Mouse (Mus musculus) neural tube, embryonic 13.5 days (tissue): ENCODE results near the gene Rhbdf2. TPM values are rescaled to one million over a fixed set of nuclear protein-coding genes. Genes with fewer than 3 reads are reported as not detected.

ENCODE experiments used
- ATAC-seq: fragments of 200-750 bp; cut with Nextera tagmentation; 2 replicates; pipeline ENCODE4 v1.8.0; 2017; ENCODE audit warnings: low read depth, mild to moderate bottlenecking, moderate TSS enrichment, moderate library complexity
- H3K27ac ChIP-seq: fragments of 300-500 bp; sonication (generic); replicated peaks from 2 replicates; pipeline ENCODE4 v1.5.1; 2015; ENCODE audit warnings: moderate library complexity, mild to moderate bottlenecking, inconsistent platforms
- H3K27me3 ChIP-seq: fragments of 300-500 bp; sonication (generic); 2 replicates; pipeline ENCODE4 v1.6.1; 2015; ENCODE audit warnings: mild to moderate bottlenecking, inconsistent platforms
- H3K36me3 ChIP-seq: fragments of 300-500 bp; sonication (generic); 2 replicates; pipeline ENCODE4 v1.6.1; 2015; ENCODE audit warnings: mild to moderate bottlenecking, inconsistent platforms
- H3K4me1 ChIP-seq: fragments of 300-500 bp; sonication (generic); replicated peaks from 2 replicates; pipeline ENCODE4 v1.6.1; 2015; ENCODE audit warnings: inconsistent platforms
- H3K4me2 ChIP-seq: fragments of 300-500 bp; sonication (generic); 2 replicates; pipeline ENCODE4 v1.6.1; 2015; ENCODE audit warnings: inconsistent platforms, mild to moderate bottlenecking, moderate library complexity
- H3K4me3 ChIP-seq: fragments of 300-500 bp; sonication (generic); 2 replicates; pipeline ENCODE4 v1.5.1; 2015; ENCODE audit warnings: mild to moderate bottlenecking, inconsistent platforms
- H3K9ac ChIP-seq: fragments of 300-500 bp; sonication (generic); 2 replicates; pipeline ENCODE4 v1.6.1; 2015; ENCODE audit warnings: moderate library complexity, mild to moderate bottlenecking, inconsistent platforms
- H3K9me3 ChIP-seq: fragments of 300-500 bp; sonication (generic); 2 replicates; pipeline ENCODE4 v1.6.1; 2016; ENCODE audit warnings: inconsistent platforms
- WGBS: fragments of 180-500 bp; shearing (Covaris S2); methylation state at CpG from one replicate; pipeline ENCODE4 v1.1.7; 2015; 5-methylcytosine and 5-hydroxymethylcytosine counted together
- polyA plus RNA-seq: library from polyadenylated mRNA; unstranded; fragments of >200 nt; fragmentation: Nextera tagmentation; extraction: Ambion mirVana; gene quantifications from 2 replicates; pipeline ENCODE4 v1.2.1, GENCODE M21; 2015

The Rhbdf2 gene
- polyA plus RNA-seq, 1 experiment from 2014 or later: 3.7 TPM

DNA sequence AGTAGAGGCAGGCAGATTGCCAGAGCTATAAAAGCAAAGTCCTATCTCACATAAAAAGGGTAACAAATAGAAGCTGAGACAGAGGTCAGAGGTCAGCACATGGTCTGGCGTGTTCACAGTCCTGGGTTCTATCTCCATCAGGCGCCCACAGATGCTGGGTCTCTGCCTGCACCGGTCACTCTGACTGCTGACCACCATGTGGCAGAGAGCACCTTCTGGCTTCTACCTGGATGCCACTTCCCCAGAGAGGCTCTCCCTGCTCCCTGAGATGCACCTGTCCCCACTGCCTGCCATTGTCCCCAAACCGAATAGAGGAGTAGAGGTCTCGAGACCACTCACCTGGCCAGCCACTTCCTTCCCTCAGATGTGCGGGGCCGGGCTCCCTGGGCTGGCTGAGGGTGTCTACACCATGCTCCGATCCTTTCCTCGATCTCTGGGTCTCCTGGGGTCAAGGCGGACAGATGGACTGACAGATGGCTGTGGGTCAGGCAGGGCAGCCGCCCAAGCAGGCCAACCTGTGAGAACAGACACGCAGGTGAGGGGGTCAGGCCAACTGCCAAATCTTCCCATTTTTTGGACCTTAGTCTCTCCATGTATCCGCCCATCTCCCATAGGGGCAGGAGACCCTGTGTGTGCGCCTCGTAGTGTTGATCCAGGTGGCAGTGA lies 16.7 kb downstream of the Rhbdf2 start:
- no peaks in the 10 kb centered on the region for H3K27me3 ChIP-seq
- H3K4me1 ChIP-seq: peaks cover 6% of the 10 kb centered on the region; the same call in 1 of the 2 replicates
- no peaks in the 10 kb centered on the region for H3K9me3 ChIP-seq
- WGBS: 86% methylated on average over 15 of the region's 15 CpGs
- no peak overlapping the region for H3K4me3 ChIP-seq
- ATAC-seq: no peak
- no peak overlapping the region for H3K27ac ChIP-seq
- no peak overlapping the region for H3K4me2 ChIP-seq
- H3K9ac ChIP-seq: no peak overlapping the region
- no peaks in the 10 kb centered on the region for H3K36me3 ChIP-seq

DNA sequence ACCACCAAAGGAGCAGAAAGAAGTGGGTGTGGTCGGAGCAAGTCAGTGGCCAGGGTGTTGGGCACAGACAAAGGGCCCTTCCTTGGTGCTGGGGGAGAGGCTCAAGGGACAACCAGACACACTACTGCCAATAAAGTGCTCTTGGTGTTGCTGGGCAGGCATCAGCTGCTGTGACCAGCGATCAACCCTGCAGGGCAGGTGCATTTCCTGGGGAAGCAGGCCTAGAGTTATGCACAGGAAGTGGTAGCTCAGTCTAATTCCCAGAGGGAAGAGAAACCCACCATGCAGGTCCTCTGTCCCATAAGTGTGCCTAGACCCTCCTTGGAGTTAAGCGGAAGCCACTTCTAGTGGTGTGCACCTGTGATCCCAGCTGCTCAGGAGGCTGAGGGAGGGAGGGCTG lies 19.1 kb downstream of the Rhbdf2 start:
- no peak for ATAC-seq

DNA sequence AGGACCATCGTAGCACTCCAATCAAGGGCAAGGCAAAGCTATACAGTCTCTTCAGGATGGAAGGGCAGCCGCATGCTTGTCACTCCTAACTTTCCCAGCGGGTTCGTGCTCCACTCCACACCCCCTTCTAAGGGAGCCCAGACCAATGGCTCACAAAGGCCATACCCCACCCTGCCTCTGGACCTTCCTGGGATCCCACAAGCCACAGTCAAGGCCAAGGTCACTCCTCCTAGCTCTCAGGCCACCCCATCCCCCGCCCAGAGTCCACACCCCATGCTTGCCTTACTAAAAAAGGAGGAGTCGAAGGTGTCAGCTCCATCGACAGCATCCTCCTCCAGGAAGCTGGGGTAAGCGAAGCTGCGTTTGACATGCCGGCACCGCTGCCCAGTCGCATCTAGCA lies 22.7 kb downstream of the Rhbdf2 start:
- Histone ChIP-seq H3K36me3 (no peaks in the 10 kb centered on the region), H3K4me2 (no peak overlapping the region), H3K4me1 (peaks cover 6% of the 10 kb centered on the region; the same call in 1 of the 2 replicates), H3K4me3 (no peak overlapping the region), H3K9me3 (no peaks in the 10 kb centered on the region), H3K27ac (no peak overlapping the region), H3K27me3 (no peaks in the 10 kb centered on the region), H3K9ac (no peak overlapping the region)
- 92% methylated on average over 12 of the region's 12 CpGs for WGBS
- no peak for ATAC-seq

More for the DNA sequence above, 19.1 kb downstream of the Rhbdf2 start:
- Histone ChIP-seq H3K4me3 (no peak overlapping the region), H3K4me1 (peaks cover 6% of the 10 kb centered on the region; the same call in 1 of the 2 replicates), H3K36me3 (no peaks in the 10 kb centered on the region), H3K27ac (no peak overlapping the region), H3K27me3 (no peaks in the 10 kb centered on the region), H3K9me3 (no peaks in the 10 kb centered on the region), H3K9ac (no peak overlapping the region), H3K4me2 (no peak overlapping the region)
- 90% methylated on average over 3 of the region's 3 CpGs for WGBS

DNA sequence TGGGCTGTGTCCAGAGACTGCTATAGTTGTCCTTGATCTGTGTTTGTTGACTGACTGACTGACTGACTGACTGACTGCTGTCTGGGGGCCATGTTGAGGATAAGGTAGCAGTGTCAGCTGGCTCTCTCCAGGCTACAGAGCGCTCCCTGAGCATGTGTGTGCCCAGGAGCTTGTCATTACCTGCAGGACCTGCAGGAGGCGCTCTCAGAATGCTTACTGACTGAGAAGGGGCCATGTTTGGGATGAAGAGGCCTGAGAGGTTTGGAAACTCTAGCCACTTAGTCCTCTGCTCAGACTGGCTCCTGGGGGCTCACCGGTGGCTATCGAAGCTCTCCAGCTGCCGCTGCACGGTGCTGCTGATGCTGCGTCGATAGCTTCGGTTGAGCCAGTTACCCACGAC lies 23.5 kb downstream of the Rhbdf2 start:
- no peak for ATAC-seq
- no peak overlapping the region for H3K9ac ChIP-seq
- no peaks in the 10 kb centered on the region for H3K36me3 ChIP-seq
- no peaks in the 10 kb centered on the region for H3K9me3 ChIP-seq
- H3K4me2 ChIP-seq: no peak overlapping the region
- H3K27ac ChIP-seq: no peak overlapping the region
- H3K4me3 ChIP-seq: no peak overlapping the region
- peaks cover 13% of the 10 kb centered on the region; the same call in 1 of the 2 replicates for H3K4me1 ChIP-seq
- 88% methylated on average over 10 of the region's 10 CpGs for WGBS
- H3K27me3 ChIP-seq: no peaks in the 10 kb centered on the region

DNA sequence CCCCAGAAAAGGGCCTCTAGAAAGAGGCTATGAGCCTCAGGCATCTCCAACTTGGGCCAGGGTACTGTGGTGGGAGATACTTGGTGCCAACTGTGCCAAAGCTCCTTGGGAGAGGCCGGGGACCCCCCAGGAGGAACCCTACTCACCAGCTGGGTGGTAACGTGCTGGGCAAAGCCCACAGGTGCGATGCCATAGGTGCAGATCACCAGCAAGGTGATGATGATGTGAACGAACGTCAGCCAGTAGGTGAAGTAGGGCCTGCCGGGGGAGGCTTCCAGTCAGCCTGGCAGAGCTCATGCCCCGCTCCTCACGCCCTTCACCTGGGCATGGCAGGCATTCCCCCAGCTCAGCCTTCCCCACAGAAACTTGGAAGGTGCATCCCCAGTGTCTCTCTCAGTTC lies 24.8 kb downstream of the Rhbdf2 start:
- WGBS: 92% methylated on average over 8 of the region's 8 CpGs
- no peaks in the 10 kb centered on the region for H3K9me3 ChIP-seq
- no peak overlapping the region for H3K9ac ChIP-seq
- no peaks in the 10 kb centered on the region for H3K27me3 ChIP-seq
- no peak for ATAC-seq
- H3K4me2 ChIP-seq: no peak overlapping the region
- no peak overlapping the region for H3K4me3 ChIP-seq
- H3K27ac ChIP-seq: no peak overlapping the region
- no peaks in the 10 kb centered on the region for H3K36me3 ChIP-seq
- peaks cover 21% of the 10 kb centered on the region for H3K4me1 ChIP-seq

DNA sequence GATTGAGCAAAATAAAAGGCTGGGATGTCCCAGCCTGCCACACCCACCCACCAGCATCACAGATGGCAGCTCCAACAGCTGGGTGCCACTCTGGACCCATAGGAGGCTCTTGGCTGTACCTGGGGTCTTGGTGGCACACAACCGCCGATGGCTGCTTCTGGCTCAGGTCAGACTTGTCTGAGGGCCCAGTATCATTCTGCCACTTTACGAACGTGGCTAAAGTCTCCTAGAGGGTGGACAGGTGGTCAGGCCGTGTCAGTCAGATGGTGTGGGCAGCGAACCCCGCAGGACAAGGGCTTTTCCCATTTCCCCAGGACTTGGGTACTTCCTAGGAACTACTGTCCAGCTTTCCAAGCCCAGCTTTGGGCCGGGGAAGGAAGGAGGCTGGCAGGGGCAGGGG lies 25.7 kb downstream of the Rhbdf2 start:
- Histone ChIP-seq H3K9ac (no peak overlapping the region), H3K4me1 (peaks cover 17% of the 10 kb centered on the region), H3K27me3 (no peaks in the 10 kb centered on the region), H3K4me2 (no peak overlapping the region), H3K4me3 (no peak overlapping the region), H3K27ac (no peak overlapping the region), H3K36me3 (no peaks in the 10 kb centered on the region), H3K9me3 (no peaks in the 10 kb centered on the region)
- 91% methylated on average over 8 of the region's 8 CpGs for WGBS
- no peak for ATAC-seq

DNA sequence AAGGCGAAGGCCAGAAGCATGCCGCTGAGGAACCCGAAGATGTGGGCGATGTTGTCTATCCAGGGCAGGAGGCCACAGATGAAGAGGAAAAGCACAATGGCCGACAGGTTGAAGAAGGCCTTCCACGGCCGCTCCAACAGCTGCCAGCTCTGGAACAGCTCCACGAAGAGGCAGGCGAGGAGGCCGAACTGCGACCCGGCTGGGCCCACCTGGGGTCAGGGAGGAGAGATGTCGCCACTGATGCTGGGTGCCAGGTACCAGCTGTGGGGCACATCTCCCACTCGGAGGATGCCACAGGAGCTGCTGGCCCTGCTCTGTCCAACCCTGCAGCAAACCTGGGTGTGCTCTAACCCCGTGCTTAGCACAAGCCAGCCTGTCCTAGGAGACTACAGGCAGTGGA lies 27.6 kb downstream of the Rhbdf2 start:
- WGBS: 93% methylated on average over 15 of the region's 15 CpGs
- H3K9me3 ChIP-seq: no peaks in the 10 kb centered on the region

DNA sequence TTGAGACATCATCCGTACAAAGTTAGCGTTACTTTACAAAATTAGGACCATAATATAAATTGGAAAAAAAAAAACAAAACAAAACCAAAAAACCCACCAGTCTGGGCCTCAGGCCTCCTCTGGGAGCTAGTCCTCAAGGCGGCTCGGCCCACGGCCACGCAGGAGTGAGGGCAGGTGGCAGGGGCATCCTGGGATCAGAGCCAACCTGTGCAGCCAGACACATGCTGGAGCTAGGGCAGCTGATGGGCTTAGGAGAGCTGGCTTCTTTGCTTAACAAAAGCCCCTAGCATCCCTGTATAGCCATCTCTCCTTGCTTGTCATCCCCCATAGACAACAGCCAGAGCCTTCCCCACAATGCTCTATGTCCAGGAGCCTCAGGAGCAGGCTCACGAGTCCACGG lies 28.6 kb downstream of the Rhbdf2 start:
- Histone ChIP-seq H3K4me2 (no peak overlapping the region), H3K4me1 (peaks cover 22% of the 10 kb centered on the region), H3K27me3 (no peaks in the 10 kb centered on the region), H3K36me3 (no peaks in the 10 kb centered on the region), H3K27ac (peak overlapping the region; percentile 49; the same call in 1 of the 2 replicates), H3K9me3 (no peaks in the 10 kb centered on the region), H3K4me3 (no peak overlapping the region), H3K9ac (no peak overlapping the region)
- WGBS: 72% methylated on average over 8 of the region's 8 CpGs
- ATAC-seq: no peak

More for the DNA sequence above, 27.6 kb downstream of the Rhbdf2 start:
- no peak overlapping the region for H3K4me2 ChIP-seq
- no peak overlapping the region for H3K27ac ChIP-seq
- H3K27me3 ChIP-seq: no peaks in the 10 kb centered on the region
- no peak overlapping the region for H3K4me3 ChIP-seq
- H3K4me1 ChIP-seq: peaks cover 17% of the 10 kb centered on the region
- H3K36me3 ChIP-seq: no peaks in the 10 kb centered on the region
- H3K9ac ChIP-seq: no peak overlapping the region
- no peak for ATAC-seq

DNA sequence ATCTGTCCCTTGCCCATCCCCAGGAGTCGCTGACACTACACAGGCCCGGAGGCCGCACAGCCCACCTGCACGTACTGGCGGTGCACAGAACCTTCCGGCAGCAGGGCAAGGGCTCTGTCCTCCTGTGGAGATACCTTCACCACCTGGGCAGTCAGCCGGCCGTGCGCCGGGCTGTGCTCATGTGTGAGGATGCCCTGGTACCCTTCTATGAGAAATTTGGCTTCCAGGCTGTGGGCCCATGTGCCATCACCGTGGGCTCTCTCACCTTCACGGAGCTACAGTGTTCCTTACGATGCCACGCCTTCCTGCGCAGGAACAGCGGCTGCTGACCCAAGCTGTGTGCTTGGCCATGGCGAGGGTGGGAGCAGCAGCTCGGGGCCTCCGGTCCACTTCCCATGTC lies 30.1 kb downstream of the Rhbdf2 start:
- H3K27me3 ChIP-seq: no peaks in the 10 kb centered on the region
- no peak for ATAC-seq
- H3K4me1 ChIP-seq: peaks cover 29% of the 10 kb centered on the region
- no peak overlapping the region for H3K9ac ChIP-seq
- no peak overlapping the region for H3K27ac ChIP-seq
- WGBS: 87% methylated on average over 19 of the region's 19 CpGs
- no peak overlapping the region for H3K4me3 ChIP-seq
- no peaks in the 10 kb centered on the region for H3K36me3 ChIP-seq
- H3K4me2 ChIP-seq: no peak overlapping the region
- H3K9me3 ChIP-seq: no peaks in the 10 kb centered on the region

DNA sequence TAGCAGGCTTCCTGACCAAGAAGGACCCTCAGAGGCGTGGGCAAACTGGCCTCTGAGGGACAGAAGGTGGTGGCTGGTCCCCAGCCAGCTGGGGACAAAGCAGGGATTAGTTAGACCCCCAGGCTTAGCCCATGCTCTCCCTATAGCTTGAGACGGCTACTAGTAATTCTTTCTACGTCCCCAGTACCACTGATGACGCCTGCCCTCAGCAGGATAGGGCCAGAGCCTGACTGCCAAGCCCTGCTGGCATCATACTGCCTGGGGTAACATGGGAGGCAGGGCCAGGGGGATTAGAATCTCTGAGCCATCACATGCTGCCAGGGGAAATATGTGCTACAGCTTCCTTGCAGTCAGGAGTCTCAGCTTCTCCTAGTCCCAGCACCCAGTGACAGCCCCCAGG lies 33.5 kb downstream of the Rhbdf2 start:
- Histone ChIP-seq H3K27ac (peak overlapping the region; percentile 82), H3K4me1 (peaks cover 35% of the 10 kb centered on the region), H3K9ac (no peak overlapping the region), H3K36me3 (no peaks in the 10 kb centered on the region), H3K27me3 (no peaks in the 10 kb centered on the region), H3K9me3 (no peaks in the 10 kb centered on the region), H3K4me3 (no peak overlapping the region), H3K4me2 (no peak overlapping the region)
- WGBS: 63% methylated on average over 4 of the region's 4 CpGs
- no peak for ATAC-seq

DNA sequence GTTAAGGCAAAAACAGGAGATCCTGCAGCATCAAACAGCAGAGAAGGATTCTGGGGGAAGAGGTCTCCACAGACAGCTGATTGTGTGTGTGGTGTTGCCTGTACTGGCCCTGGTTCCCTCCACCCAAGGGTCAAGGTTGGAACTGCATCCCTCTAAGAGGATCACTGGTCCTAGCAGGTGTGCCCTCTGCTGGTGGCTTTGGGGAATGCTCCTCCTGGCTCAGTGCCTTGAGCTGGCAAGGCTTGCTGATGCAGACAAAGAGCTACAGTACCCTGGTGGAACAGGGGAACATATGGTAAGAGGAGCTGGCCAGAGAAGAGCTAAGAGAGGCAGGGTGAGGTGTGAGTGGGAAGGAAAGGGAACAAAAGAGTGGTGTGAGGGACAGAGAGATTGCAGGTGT lies 34.4 kb downstream of the Rhbdf2 start:
- no peaks in the 10 kb centered on the region for H3K9me3 ChIP-seq
- peaks cover 31% of the 10 kb centered on the region for H3K4me1 ChIP-seq
- H3K27me3 ChIP-seq: no peaks in the 10 kb centered on the region
- H3K27ac ChIP-seq: peak overlapping the region; percentile 82
- peak; percentile 76 for ATAC-seq
- no peak overlapping the region for H3K4me2 ChIP-seq
- no peak overlapping the region for H3K9ac ChIP-seq
- no peak overlapping the region for H3K4me3 ChIP-seq
- no peaks in the 10 kb centered on the region for H3K36me3 ChIP-seq

DNA sequence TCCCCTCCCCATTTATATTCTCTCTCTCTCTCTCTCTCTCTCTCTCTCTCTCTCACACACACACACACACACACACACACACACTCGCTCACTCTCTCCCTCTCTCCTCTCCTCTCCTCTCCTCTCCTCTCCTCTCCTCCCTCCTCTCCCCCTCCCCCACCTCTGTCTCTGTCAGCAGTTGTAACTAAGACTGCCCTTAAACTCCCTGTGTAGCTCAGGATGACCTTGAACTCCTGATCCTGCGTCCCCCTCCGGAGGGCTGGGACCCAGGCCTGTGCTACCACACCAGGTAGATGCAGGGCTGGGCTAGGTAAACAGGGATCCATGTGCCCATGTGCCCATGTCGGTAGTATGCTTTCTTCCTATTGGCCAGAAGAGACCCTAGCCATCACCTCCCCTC lies 35.2 kb downstream of the Rhbdf2 start:
- no peak for ATAC-seq
- no peak overlapping the region for H3K4me3 ChIP-seq
- no peaks in the 10 kb centered on the region for H3K27me3 ChIP-seq
- peaks cover 34% of the 10 kb centered on the region for H3K4me1 ChIP-seq
- no peaks in the 10 kb centered on the region for H3K9me3 ChIP-seq
- H3K9ac ChIP-seq: no peak overlapping the region
- H3K36me3 ChIP-seq: no peaks in the 10 kb centered on the region
- H3K27ac ChIP-seq: no peak overlapping the region
- WGBS: 72% methylated on average over 4 of the region's 4 CpGs
- H3K4me2 ChIP-seq: no peak overlapping the region

DNA sequence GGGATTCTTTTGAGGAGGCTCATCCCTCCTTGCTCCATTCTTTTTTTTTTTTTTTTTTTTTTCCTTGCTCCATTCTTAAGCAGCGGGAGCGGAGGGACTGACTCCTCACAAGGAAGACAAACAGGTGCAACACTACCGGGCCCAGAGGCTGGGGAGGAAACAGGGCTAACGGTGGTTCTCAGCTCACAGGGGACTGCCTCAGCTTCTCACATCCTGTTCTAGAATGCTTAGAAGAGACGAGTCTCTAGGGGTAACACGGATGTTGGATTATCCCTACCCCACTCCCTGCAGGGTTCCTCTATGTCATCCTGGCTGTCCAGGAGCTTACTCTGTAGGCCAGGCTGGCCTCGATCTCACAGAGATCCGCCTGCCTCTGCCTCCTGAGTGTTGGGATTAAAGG lies 37.2 kb downstream of the Rhbdf2 start:
- Histone ChIP-seq H3K27me3 (no peaks in the 10 kb centered on the region), H3K27ac (peak overlapping the region; percentile 72), H3K36me3 (no peaks in the 10 kb centered on the region), H3K4me3 (no peak overlapping the region), H3K4me2 (peak overlapping the region; percentile 28; the same call in 1 of the 2 replicates), H3K9ac (peak overlapping the region; percentile 51), H3K9me3 (no peaks in the 10 kb centered on the region), H3K4me1 (peaks cover 34% of the 10 kb centered on the region)
- 52% methylated on average over 8 of the region's 8 CpGs for WGBS
- no peak for ATAC-seq
